Mouse (Mus musculus): ENCODE data around the gene Daxx.
"Not testable (repeated sequence)": the region's sequence is repeated elsewhere in the genome, so short reads cannot be mapped to it uniquely, and the experiment has no call there.

The Daxx gene

DNA sequence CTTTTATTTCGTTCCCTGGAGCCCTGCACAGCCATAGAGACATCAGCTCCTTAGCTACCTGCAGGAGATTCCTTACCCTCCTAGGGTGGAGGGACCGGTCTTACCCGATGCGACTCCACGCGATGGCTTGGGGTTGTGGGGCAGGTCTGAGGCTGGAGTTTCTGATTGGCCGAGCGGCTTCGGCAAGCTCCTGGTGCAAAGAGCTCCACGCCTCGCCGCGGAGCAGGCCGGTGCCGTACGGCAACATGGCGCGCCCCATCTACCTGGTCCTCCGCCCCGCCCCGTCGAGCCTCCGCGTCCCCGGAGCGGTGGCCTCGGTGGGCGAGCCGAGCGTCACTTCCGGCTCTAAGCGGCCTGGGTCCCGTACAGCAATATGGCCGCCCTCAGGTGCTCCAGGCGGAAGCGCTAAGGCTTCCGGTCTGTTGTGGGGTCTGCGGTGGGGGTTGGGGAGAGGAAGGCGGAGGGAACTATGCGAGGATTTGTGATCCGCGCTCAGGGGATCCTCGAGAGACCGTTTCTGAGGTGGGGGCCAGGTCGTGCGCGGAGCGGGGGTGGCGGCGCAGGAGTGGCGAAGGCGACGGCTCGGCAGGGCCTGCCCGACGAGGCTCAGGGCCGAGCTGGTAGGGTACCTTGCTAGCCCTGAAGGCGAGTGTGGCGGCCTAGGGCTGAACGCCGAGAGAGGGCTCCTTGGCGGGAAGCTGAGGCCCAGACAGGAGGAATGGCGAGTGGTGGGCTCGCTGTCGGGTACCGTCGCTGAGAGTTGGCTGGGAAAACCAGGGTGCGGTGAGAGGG is at the start of gene Daxx:
Gene Daxx, plus strand, starts transcription at position 338 of the 792 bp plus-strand sequence.
- peak; percentile 98 to 99 for DNase-seq (ENCODE audit: low spot score in 2 of 2)

DNA sequence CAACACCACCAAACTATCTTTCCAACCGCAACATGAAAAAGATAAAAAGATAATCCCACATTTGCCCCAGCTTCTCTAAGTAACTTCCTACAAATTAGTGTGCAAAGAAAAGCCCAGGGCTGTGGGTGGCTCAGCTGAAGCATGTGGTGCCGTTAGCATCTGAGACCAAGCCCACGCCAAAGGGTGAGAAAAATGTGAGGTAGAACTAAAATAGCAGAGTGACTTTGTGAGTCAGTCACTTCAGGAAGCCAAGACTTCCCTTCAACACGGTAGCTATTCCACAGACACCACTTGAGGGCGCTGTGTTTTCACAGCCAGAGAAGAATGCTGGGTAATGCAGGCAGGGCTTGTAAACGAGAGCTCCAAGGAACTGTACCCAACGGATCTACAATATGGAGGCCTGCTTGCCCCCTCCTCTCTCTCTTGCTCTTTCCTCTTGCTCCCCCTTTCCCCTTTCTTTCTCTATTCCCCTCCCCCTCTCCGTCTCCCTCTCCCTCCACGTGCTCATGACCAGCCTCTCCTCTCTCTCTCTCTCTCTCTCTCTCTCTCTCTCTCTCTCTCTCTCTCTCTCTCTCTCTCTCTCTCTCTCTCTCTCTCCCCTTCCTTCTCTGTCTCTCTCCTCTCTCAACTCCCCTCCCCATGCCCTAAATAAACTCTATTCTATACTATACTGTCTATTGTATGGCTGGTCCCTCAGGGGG is 43.7 kb upstream of the Daxx start:
- DNase-seq (ENCODE audit: low spot score in 2 of 2): peak; percentile 87 to 88

DNA sequence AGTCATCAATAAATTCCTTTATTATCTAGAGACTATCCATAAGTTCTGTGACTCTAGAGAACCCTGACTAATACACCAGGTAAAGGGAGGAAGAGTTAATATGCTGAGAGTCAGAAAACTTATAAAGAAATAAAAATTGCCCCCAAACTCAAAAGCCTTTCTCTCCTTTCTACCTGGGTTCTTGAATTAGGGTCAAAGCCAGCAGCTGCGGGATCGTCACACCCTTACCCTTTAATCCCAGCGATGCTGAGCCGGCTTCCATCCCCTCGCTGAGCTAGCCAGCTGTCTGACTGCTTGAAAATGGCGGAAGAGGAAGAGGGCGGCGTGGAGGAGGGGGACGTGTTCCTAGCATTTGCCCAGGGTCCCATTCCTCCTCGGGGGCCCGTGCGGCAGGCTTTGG is 35.7 kb upstream of the Daxx start, which contains the start of gene Gm7029:
Gene Gm7029, plus strand, starts transcription at position 301 of the 400 bp plus-strand sequence.
- DNase-seq (ENCODE audit: low spot score in 2 of 2): not testable (repeated sequence)

DNA sequence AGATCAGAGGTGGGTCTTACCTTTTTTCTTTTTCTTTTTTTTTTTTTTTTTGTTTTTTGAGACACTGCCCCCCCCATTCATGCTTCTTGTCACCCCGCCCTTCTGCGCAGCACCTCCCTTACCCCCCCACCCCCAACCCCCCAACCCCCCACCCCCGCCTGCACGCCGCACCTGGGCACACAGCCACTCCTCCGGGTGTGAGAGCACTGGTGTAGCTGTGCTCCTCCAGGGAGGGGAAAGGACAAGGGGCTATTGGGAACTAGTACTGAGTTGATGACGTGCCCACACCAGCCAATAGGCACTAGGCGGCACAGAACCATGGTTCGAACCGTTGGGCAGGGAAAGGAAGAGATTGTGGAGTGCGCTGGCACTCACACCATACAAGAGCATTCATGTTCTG is 34.8 kb upstream of the Daxx start:
- DNase-seq (ENCODE audit: low spot score in 2 of 2): no peak

DNA sequence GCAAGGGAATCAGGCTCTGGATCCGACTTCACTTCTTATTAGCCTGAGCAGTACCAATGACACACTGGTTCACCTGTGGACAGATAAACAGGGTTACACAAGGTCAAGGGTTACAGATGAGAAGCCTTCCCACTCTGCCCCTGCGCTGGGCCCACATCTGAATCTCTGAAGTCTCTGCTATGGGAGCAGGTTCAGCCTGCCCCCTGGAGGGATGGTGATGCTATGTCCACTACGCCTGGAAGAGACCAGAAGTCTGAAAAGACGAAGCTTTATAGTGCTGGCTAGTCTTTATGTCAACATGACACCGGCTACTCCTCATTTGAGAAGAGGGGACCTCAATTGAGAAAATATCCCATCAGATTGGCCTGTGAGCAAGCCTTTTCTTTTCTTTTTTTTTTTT is 33.4 kb upstream of the Daxx start:
- peak in 1 of 2 experiments; percentile 13 for DNase-seq (ENCODE audit: low spot score in 2 of 2)

DNA sequence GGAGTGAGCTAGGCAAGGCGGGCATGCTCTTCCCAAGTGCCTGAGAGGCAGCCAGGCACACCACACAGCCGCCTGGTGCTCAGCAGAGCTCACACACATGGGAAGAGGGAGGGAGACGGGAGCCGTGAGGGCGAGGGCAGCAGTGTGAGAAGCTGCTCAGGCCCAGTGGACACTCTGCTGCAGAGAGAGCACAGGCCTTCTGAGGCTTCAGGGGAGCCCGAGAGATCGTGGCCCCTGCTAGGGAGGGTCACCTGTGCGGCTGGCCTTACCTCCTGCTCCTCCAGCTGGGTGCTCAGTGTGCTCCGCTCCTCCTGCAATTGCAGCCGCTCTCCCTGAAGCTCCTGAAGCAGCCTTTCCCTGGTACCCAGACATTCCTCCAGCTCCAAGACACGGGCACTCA is 24.9 kb upstream of the Daxx start:
- not testable (repeated sequence) for DNase-seq (ENCODE audit: low spot score in 2 of 2)

DNA sequence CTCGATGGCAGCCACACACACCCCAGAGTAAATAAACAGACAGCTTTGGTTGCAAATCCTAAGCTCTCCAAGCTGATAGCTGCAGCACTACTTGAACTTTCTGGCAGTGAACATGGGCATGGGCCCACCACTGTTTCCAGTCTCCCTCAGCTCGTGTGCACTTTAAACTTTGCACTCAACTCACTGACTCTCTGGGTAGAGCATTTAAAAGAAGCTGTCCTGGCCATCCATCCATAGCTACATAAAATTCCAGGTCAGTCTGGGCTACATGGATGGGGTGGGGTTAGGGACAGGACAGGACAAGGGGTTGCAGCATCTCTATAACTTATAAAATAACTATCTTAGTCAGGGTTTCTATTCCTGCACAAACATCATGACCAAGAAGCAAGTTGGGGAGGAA is 21.4 kb upstream of the Daxx start:
- DNase-seq (ENCODE audit: low spot score in 2 of 2): not testable (repeated sequence)

DNA sequence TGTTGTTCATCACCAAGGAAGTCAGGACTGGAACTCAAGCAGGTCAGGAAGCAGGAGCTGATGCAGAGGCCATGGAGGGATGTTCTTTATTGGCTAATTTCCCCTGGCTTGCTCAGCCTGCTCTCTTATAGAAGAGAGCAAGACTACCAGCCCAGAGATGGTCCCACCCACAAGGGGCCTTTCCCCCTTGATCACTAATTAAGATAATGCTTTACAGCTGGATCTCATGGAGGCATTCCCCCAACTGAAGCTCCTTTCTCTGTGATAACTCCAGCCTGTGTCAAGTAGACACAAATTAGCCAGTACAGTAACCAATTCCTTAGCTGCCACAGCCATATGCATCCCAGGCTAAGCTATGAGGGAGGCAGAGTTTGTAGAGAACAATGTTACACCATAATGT is 21.0 kb upstream of the Daxx start:
- DNase-seq (ENCODE audit: low spot score in 2 of 2): not testable (repeated sequence)

DNA sequence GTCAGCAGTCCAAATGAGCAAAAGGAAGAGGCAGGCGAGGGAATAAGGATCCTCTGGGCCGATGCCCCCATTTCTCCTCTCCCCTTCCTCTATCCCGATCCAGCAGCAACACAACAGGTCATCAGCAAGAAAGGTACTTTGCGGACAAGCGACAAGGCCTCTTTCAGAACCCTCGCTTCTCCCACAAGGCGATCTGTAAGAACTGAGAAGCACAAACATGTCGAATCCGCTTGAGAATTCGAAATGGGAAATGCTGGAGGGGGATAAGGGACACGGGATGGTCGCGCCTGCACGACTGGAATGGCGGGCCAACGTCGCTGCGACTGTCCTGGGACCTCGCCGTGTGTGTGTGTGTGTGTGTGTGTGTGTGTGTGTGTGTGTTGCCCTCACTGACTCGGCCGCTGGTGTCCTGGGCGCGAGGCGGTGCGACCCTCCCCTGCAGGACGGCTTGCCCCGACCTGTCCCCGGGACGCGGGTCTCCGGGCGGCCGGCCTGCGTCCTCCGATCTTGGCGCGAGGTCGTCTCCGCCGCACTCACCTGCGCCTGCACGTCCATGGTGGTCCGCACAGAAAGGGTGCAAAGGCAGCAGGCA is 19.2 kb upstream of the Daxx start:
- not testable (repeated sequence) for DNase-seq (ENCODE audit: low spot score in 2 of 2)

DNA sequence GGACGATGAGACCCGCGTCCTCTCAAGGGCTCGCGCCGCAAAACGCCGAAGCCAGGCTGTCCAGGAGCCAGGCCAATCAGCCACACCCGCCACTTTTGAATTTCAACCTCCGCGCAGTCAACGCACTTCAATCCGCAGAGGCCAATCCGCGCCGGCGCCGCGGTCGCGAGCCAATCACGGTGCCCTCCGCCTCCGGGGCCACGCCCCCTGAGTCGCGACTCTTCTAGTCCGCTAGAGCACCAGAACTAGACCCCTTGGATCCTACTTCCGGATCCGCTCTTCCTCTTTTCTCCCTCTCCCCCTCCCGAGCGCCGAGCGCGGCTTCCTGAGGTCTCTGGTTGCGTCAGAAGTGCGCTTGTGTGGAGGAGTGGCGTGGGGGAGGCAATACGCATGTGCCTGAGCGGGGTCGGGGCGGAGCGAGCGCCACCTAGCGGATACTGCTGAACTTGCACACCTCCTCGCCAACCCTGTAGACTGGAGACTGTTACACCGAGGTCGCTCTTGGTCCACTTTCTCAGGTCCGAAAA is 18.6 kb upstream of the Daxx start, which contains the start of gene Kifc1:
Gene Kifc1, minus strand, starts transcription at position 129 of the 527 bp plus-strand sequence.
- DNase-seq (ENCODE audit: low spot score in 2 of 2): peak; percentile 99 to 100

DNA sequence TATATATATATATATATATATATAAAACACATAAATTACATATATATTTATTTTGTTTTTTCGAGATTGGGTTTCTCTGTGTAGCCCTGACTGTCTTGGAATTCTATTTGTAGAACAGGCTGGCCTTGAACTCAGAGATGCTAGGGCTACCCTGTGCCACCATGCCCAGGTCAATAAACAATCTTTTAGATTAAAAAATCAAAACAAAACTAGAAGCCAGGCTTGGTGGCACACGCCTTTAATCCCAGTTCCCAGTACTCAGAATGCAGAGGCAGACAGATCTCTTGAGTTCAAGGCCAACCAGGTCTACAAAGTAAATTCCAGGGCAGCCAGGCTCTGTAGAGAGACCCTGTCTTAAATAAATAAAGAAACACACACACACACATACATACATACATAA is 17.9 kb upstream of the Daxx start:
- no peak for DNase-seq (ENCODE audit: low spot score in 2 of 2)

DNA sequence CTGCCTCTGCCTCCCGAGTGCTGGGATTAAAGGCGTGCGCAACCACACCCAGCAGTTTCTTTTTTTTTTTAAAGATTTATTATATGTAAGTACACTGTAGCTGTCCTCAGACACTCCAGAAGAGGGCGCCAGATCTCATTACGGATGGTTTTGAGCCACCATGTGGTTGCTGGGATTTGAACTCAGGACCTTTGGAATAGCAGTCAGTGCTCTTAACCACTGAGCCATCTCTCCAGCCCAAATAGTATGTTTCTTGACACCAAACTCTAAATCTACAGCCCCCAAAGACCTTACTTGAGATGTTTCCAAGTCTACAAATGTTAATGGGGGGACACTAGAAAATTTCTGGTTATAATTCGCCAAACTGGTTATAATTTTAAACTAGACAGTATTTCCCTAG is 17.3 kb upstream of the Daxx start:
- DNase-seq (ENCODE audit: low spot score in 2 of 2): not testable (repeated sequence)

DNA sequence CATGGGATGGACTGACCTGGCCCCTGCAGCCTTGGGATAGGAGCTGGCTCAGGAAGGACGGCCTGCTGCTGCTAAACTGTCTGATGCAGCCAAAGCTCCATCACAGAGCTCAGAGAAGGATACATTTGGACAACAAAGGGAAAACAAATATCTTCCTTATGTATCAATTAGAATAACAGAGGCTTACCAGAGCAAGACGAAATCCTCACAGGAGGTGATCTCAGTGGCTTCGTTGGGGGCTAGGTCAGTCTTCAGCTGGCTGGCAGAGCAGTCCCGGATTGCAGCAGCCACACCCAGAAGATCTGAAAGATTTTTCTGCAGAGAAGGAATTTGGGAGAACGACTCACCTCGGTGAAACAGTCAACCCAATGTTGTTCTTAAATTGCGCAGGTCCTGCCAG is 16.8 kb upstream of the Daxx start:
- DNase-seq (ENCODE audit: low spot score in 2 of 2): no peak

DNA sequence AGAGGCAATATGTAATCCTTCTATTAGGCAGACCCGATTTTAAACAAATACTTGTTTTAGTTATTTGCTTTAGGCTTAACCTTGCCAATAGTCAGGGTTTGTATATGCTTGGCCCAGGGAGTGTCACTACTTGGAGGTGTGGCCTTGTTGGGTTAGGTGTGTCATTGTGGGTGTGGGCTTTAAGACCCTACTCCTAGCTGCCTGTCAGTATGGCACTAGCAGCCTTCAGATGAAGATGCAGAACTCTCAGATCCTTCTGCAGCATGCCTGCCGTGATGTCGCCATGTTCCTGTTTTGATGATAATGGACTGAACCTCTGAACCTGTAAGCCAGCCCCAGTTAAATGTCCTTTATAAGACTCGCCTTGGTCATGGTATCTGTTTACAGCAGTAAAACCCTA is 16.2 kb upstream of the Daxx start:
- DNase-seq (ENCODE audit: low spot score in 2 of 2): not testable (repeated sequence)

DNA sequence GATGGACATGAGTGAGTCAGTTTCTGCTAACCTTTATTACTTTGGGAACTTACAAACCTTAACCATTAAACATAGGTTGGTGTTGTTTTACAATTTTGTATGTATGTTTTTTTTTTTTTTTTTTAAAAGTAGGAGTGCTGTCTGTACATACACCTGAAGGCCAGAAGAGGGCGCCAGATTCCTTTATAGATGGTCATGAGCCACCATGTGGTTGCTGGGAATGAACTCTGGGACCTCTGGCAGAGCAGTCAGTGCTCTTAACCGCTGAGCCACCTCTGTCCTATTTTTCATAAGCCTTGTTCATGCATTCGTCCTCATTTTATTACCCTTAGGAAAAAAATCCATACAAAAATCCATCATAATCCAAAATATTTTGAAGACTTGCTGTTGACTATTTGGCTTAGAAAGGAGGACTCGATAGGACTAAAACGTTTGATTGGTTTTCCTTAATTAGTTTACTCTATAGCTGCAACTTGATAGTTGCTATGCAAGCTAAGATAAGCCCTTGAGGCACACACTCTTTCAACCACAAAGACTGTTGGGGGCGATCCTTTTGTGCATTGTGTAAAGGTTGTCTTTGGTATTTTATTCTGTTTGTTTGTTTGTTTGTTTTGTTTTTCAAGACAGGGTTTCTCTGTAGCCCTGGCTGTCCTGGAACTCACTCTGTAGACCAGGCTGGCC is 12.0 kb upstream of the Daxx start:
- no peak for DNase-seq (ENCODE audit: low spot score in 2 of 2)

DNA sequence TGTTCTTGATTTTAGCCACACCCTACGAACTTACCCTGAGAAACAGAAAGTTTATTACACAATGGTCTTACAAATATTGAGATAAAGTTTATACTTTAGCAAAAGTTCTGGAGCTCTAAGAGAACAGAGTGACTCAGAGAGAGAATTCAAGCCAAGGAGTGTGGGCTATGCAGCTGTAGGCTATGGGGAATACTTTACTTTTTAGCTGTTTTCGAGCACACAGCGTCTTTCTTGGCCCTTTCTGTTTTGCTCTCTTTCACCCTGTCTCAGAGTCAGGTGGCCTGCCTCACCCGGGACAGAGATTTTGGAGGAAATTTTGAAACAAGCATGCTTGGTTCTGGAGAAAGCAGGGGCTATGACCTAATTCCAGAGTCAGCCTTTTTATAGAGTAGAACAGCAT is 11.0 kb upstream of the Daxx start:
- DNase-seq (ENCODE audit: low spot score in 2 of 2): not testable (repeated sequence)

DNA sequence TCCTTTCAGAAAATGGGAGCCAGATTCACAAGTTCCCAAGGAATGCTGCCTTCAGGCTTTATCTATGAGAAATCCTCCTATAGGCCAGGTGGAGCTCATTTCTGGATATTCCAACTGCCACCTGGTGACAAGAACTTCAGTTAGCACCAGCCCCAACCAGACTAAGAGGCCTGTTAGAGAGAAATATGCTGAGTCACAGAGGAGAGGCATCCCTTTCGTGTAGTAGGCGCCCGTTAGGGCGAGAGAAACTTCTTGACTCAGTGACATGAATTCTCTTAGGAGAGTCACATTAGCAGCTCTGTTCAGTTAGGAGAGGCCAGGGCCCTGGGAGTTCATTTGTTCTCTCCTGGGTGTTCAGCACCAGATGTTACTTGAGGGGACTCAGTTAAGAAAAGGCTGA is 9.6 kb upstream of the Daxx start:
- no peak for DNase-seq (ENCODE audit: low spot score in 2 of 2)

DNA sequence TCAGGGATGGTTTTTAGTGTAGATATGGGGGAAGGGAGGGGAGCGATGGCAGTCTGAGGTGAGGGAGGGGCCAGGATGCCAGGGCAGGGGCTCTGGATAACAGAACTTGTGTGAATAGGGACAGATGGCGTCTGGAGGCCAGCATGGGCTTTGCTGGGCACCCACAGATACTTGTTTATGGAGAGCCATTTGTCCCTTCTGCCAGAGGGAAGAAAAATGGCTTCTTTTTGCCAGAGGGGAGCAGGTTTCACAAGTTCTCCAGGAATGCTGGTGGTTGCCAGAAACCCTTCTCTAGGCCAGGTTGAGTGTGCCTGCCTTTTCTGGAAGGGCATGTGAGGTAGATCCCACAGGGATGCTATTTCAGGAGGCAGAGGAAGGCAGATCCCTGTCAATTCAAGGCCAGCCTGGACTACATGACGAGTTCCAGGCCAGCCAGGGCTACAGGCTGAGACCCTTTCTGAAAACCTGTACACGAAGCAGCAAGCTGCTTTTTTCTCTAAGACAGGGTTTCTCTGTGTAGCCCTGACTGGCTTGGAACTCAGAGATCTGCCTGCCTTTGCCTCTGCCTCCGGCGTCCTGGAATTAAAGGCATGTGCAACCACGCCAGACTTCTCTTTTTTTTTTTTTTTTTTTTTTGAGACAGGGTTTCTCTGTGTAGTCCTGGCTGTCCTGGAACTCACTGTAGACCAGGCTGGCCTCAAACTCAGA is 8.8 kb upstream of the Daxx start:
- no peak for DNase-seq (ENCODE audit: low spot score in 2 of 2)

DNA sequence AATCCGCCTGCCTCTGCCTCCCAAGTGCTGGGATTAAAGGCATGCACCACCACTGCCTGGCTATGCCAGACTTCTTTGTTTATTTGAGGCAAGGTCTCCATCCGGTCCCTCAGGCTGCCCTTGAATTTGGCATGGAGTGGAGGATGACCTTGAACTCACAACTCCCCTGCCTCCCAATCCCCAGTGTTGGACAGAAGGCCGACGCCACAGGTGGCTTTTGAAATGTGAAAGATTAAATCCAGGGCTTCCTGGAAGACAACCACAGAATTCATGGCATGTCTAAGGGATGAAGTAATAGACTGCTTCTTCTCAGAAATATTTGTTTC is 8.3 kb upstream of the Daxx start:
- DNase-seq (ENCODE audit: low spot score in 2 of 2): no peak

DNA sequence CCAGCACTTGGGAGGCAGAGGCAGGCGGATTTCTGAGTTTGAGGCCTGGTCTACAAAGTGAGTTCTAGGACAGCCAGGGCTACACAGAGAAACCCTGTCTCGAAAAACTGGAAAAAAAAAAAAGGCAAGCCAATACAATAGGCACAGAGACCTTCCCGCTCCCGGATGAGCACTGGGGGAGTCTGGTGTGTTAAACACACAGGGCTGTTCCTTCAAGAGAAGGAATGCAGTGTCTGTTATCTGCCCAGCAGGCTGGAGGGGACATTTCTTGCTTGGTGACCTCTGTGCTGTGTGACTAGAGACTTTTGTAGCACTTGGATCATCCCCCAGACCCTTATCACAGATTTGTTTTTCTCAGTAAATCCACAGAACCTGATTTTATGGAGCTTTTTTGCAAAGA is 7.6 kb upstream of the Daxx start:
- no peak for DNase-seq (ENCODE audit: low spot score in 2 of 2)

DNA sequence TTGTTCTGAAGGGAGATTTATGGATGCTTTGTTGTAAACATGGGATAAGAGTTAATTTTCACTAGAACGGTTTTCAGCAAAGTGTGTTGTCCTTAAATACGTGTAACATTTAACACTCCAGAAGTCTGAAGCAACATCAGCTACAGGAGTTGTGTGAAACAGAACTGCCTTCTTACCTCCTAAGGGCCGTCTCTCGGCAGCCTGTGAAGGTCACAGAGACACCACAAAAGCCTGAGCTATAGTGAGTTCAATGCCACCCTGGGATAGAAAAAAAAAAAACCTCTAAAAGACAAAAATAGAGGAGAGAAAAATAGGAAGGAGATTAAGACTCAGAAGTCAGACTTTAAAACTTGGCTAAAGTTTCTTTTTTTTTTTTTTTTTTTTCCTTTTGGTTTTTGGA is 7.1 kb upstream of the Daxx start:
- DNase-seq (ENCODE audit: low spot score in 2 of 2): no peak

Data from right cerebral cortex, adult 2 months (tissue).